Comparison of ENCODE assay signal across 10 mouse cellular contexts in the genomic region with DNA sequence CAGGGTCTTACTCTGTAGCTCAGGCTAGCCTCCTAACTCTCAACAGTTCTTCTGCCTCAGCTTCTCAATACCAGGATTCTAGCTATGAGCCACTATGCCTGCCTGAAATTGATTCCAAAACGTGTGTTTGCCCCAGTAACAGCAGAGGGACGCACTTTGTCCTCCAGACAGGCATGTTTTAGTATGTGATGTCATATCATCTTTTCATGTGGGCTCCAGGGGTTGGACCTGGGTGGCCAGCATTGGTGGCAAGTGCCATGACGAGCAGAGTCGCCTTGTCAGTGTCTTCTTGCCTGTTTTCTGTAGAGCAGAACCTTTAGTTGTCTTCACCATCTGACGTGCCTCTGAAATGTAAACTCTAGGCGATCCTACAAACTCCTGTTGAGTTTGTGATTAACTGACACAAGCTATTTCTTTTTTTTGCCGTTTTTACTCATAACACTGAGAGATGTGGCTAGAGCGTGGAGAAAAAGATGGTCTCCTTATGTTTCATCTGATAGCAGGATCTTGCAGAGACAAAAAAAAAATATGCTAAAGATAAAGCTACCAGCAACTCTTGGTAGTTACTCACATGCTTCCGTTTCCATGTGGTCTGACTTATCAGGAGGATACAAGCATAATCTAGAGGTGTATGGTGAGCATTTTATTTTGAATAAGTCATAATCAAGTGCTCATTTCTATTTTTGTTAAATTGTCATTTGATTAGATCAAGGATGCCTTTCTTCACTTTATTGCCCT.
DNase-seq lines count a peak whose midpoint lies in the region; ATAC-seq and TF ChIP-seq lines count a peak whose summit lies in the region.
"Had no signal": no experiment of that assay in that cellular context is flagged by ENCODE, and none has a peak within 500 bp of the region (broad histone marks: within the 10 kb centered on the region; RNA-seq: fewer than 3 reads in every experiment).

No protein-coding gene starts in this region.

- H3K27me3 ChIP-seq in erythroblast, embryonic 14.5 days (ENCODE audit: control insufficient read depth), result no peaks in the 10 kb centered on the region
- no peaks in the 10 kb centered on the region for H3K27me3 ChIP-seq in liver, adult 2 months (ENCODE audit: control insufficient read depth, insufficient read depth, low read length)
- H3K27me3 ChIP-seq in liver, embryonic 14.5 days (ENCODE audit: control insufficient read depth, insufficient read depth, low read length), result no peaks in the 10 kb centered on the region
- H3K27me3 ChIP-seq: embryonic facial prominence, embryonic 12.5 days had no signal

- no peaks in the 10 kb centered on the region for H3K36me3 ChIP-seq in erythroblast, embryonic 14.5 days (ENCODE audit: control insufficient read depth)
- H3K36me3 ChIP-seq in liver, adult 2 months (ENCODE audit: control insufficient read depth, insufficient read depth, low read length), result no peaks in the 10 kb centered on the region
- no peaks in the 10 kb centered on the region for H3K36me3 ChIP-seq in liver, embryonic 14.5 days (replicated peaks; ENCODE audit: control insufficient read depth, insufficient read depth, low read depth)
- H3K36me3 ChIP-seq: embryonic facial prominence, embryonic 12.5 days had no signal

- 0 out of 2 replicates have a peak overlapping the region, but pooled peaks have one; percentile 24 for H3K27ac ChIP-seq in liver, adult 2 months (replicated peaks; ENCODE audit: insufficient read depth, low read depth, low read length)
- no peak overlapping the region for H3K27ac ChIP-seq in liver, embryonic 14.5 days
- H3K27ac ChIP-seq: embryonic facial prominence, embryonic 12.5 days; left cerebral cortex, adult 2 months had no signal

- H3K9ac ChIP-seq in liver, adult 2 months (ENCODE audit: low read depth, low read length), result no peak overlapping the region
- no peak overlapping the region for H3K9ac ChIP-seq in liver, embryonic 14.5 days (replicated peaks)
- H3K9ac ChIP-seq: embryonic facial prominence, embryonic 12.5 days had no signal

- no peak for DNase-seq in liver, adult 2 months (ENCODE audit: extremely low read depth, low read depth, low spot score)
- DNase-seq in liver (no peak), MEL-GATA-1-ER (ENCODE audit: extremely low read depth, low read depth) (peak; percentile 80)
- peak in 1 of 3 experiments; percentile 30 for DNase-seq in liver, embryonic 14.5 days (ENCODE audit: low read depth in 3 of 3, low spot score in 3 of 3)
- no peak for DNase-seq in thymus, postnatal 0 days (ENCODE audit: low spot score)
- no peak for DNase-seq in spleen, postnatal 36 days (ENCODE audit: low spot score in 2 of 2)

- ATAC-seq in erythroblast, adult 5-6 weeks (replicated peaks; ENCODE audit: low FRiP score, poor library complexity, severe bottlenecking), result no peak
- ATAC-seq in liver, embryonic 14.5 days (ENCODE audit: insufficient read depth), result peak; percentile 48; the same call in 1 of the 2 replicates

- H3K4me1 ChIP-seq in erythroblast, embryonic 14.5 days (ENCODE audit: control insufficient read depth), result peaks cover 38% of the 10 kb centered on the region
- peaks cover 1% of the 10 kb centered on the region; the same call in 1 of the 2 replicates for H3K4me1 ChIP-seq in liver, adult 2 months (ENCODE audit: control insufficient read depth, insufficient read depth, low read length)
- peaks cover 24 to 35% of the 10 kb centered on the region in 2 experiments for H3K4me1 ChIP-seq in liver, embryonic 14.5 days (replicated peaks; ENCODE audit: control insufficient read depth in 2 of 2, insufficient read depth in 2 of 2, low read length in 1 of 2)

- H3K4me3 ChIP-seq in erythroblast, embryonic 14.5 days (replicated peaks), result peak overlapping the region; percentile 38
- H3K4me3 ChIP-seq in liver, adult 2 months (ENCODE audit: insufficient read depth, low read depth, low read length), result no peak overlapping the region
- no peak overlapping the region for H3K4me3 ChIP-seq in liver, embryonic 14.5 days (ENCODE audit: insufficient read depth in 1 of 2, low read depth in 2 of 2, low read length in 2 of 2)
- H3K4me3 ChIP-seq: embryonic facial prominence, embryonic 12.5 days; left cerebral cortex, adult 2 months had no signal

- no peaks in the 10 kb centered on the region for H3K9me3 ChIP-seq in erythroblast, embryonic 14.5 days (ENCODE audit: control insufficient read depth, low read length)
- H3K9me3 ChIP-seq in liver, embryonic 14.5 days (ENCODE audit: control insufficient read depth, low read length), result no peaks in the 10 kb centered on the region
- H3K9me3 ChIP-seq: embryonic facial prominence, embryonic 12.5 days had no signal

- no peak for TF ChIP-seq CTCF in liver, adult 2 months (IDR thresholded peaks at IDR 0.05; ENCODE audit: low read depth, low read length)
- no peak for TF ChIP-seq CTCF in liver, embryonic 14.5 days (IDR thresholded peaks at IDR 0.05; ENCODE audit: low read depth)

- TF ChIP-seq POLR2A in liver, adult 2 months (IDR thresholded peaks at IDR 0.05; ENCODE audit: extremely low read depth, insufficient read depth, low read length), result no peak

- peak overlapping the region; percentile 54 for H3K4me2 ChIP-seq in liver, embryonic 14.5 days (ENCODE audit: low read depth)
- H3K4me2 ChIP-seq: embryonic facial prominence, embryonic 12.5 days had no signal

- peaks cover 7% of the 10 kb centered on the region; the same call in 1 of the 2 replicates for H3K79me2 ChIP-seq in liver, adult 2 months (ENCODE audit: control insufficient read depth, insufficient read depth, low read length)

- 56% methylated on average over 9 of the region's 9 CpGs for WGBS in liver, adult 2 months
- WGBS in liver, embryonic 14.5 days (ENCODE audit: insufficient replicate concordance), result 20% methylated on average over 9 of the region's 9 CpGs

- TF ChIP-seq EP300 in liver, embryonic 14.5 days (IDR thresholded peaks at IDR 0.05; ENCODE audit: low read depth), result peak; percentile 35; the same call in 1 of the 2 replicates
